Mouse (Mus musculus): ENCODE results near the gene Cfap299.

Gene Cfap299

GRCm38 (mm10) chr5:98376799-98377090, 47.6 kb downstream of the Cfap299 start:
- DNase-seq (ENCODE audit: low spot score in 2 of 2), result no peak

DNA sequence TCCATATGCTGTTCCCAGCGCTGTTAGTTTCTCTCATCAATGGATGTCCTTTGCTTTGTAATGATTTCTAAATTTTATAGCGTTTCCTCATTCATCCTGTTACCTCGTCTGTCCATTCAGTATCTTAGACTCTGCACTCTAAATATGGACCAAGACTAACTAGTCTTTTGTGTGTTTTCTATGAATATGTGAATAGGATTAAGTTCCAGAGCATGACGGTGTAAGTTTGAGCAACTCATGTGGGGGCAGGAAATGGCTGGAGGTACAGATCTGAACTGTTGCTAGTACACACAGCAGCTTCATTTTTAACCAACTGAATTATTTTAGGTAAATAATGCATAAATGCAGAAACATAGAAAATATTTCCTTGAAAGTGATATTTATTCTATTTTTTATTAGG, 51.3 kb downstream of the Cfap299 start:
- DNase-seq (ENCODE audit: low spot score in 2 of 2), result no peak

- DNase-seq (ENCODE audit: low spot score in 2 of 2), result no peak
These were observed 58.0 kb downstream of the Cfap299 start for GRCm38 (mm10) chr5:98387054-98387453.

- peak; percentile 7 to 11 for DNase-seq (ENCODE audit: low spot score in 2 of 2)
These were observed 73.1 kb downstream of the Cfap299 start for GRCm38 (mm10) chr5:98402165-98402564.

DNA sequence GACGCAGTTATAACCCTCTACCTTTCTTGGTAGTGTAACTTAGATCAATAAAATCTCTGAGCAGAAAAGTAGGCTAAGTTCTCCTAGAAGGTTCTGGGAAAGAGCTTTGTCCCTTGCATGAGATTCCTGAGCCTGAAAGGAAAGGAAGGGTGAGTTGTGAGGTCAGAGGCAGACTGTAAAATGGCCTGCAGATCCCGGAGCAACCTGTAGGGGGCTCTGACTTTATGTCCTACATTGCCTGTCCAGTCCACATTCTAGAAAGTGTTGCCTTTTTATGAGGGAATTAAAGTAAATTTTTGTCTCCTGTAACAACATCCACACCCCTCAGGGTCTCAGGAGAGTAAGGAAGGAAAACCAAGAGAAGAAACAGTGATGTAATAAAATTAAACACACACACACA, 81.0 kb downstream of the Cfap299 start:
- no peak for DNase-seq (ENCODE audit: low spot score in 2 of 2)

- no peak for DNase-seq (ENCODE audit: low spot score in 2 of 2)
These were observed 87.5 kb downstream of the Cfap299 start for GRCm38 (mm10) chr5:98416385-98417145.

DNA sequence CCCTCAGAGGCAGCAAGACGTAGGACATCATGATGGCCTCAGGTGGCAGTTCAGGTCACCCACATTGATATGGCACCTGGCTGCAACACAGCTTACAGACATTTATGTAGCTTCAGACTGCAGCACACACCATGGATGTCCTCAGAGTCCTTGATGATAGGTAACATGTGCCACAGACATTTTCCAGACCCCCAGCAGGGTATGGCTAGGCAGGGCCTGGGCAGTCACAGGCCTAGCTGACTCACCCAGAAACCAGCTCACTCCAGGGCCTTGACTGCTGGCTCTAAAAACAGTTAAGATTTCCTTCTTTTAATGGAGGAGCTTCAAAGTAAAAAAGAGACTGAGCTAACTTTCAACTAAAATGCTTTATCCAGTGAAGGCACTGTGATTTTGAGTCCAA, 95.9 kb downstream of the Cfap299 start:
- DNase-seq (ENCODE audit: low spot score in 2 of 2), result no peak

GRCm38 (mm10) chr5:98426112-98426511, 97.0 kb downstream of the Cfap299 start:
- DNase-seq (ENCODE audit: low spot score in 2 of 2), result no peak

- no peak for DNase-seq (ENCODE audit: low spot score in 2 of 2)
These were observed 101.0 kb downstream of the Cfap299 start for GRCm38 (mm10) chr5:98430060-98430459.

DNA sequence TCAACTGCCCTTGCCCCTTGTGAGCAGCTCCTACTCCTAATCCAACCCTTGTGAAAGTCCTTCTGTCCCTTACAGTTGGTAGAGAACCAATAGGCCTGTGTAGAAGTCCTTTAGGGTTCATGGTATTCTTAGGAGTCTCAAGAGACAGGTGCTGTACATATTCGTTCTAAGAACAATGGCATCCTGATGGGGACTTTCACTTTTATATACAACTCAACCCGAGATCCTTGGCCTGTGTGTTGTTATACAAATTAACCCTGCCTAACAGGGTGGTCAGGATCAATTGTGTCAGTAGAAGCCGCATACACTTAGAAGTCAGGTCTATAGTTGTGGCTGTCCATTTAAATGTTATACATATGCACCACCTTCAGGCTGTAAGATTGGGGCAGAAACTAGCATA, 109.6 kb downstream of the Cfap299 start:
- no peak for DNase-seq (ENCODE audit: low spot score in 2 of 2)

DNA sequence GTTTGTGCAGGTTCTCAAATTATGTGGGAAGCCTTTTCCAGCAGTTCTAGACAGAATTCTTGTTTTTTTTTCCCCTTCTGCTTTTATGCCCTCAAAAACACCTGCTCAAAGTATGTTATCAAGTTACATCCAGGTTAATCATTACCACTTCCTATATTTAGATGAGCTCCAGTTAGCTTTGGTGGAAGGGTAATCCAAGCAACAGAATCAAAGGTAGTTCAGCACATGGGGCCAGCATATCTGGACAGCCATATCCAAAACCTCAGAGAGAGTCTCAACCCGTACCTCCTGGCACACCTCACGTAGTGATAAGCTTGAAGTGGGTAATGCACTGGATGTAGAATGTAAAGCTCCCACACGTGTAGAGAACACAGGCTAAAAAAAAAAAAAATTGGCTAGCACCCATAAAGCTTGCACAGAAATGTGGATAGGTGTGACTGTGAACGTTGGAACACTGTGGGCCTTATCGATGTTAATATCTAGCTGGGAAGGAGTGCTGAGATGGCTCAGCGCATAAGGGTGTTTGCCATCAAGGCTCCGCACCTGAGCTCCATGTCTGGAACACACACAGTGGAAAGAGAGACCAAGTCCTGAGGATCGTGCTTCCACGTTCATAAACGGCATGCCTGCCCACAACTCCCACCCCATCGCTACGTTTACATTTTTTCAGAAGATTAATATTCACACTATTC, 117.8 kb downstream of the Cfap299 start:
- DNase-seq (ENCODE audit: low spot score in 2 of 2), result no peak

GRCm38 (mm10) chr5:98449873-98450272, 120.8 kb downstream of the Cfap299 start:
- no peak for DNase-seq (ENCODE audit: low spot score in 2 of 2)

GRCm38 (mm10) chr5:98466882-98467535, 137.9 kb downstream of the Cfap299 start:
- DNase-seq (ENCODE audit: low spot score in 2 of 2), result no peak

DNA sequence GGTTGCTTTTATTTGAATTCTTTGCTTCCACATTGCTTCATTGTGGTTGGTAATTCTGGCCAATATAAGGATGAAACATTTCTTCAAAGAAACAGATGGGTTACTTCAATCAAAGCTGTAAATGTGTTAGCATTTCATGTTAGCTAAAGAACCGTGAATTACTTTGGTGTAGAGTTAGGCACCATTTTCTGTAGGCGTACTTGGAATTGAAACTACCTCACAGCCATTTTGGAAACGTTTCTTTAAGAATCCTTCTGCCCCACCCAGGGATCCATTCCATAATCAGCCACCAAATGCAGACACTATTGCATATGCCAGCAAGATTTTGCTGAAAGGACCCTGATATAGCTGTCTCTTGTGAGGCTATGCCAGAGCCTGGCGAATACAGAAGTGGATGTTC, 140.9 kb downstream of the Cfap299 start:
- no peak for DNase-seq (ENCODE audit: low spot score in 2 of 2)

DNA sequence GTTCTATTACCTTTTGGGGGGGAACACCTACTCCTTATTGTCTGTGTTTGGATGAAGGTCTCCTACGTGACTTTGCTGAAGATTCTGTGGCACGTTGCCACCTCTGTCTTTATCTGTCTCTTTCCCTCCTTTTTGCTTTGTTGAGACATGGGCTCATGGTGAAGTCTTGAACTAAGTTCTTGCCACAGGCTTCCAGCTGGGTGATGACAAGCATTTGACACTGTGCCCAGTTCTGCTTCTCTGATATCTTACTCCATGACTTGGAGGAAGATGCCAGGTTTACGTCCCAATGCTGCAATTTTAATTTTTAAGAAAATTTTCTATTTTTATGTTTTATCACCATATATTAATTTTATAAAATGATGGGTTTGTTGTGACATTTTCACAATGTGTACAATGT, 147.4 kb downstream of the Cfap299 start:
- no peak for DNase-seq (ENCODE audit: low spot score in 2 of 2)

- peak in 1 of 2 experiments; percentile 7 for DNase-seq (ENCODE audit: low spot score in 2 of 2)
These were observed 148.2 kb downstream of the Cfap299 start for GRCm38 (mm10) chr5:98477261-98477660.

DNA sequence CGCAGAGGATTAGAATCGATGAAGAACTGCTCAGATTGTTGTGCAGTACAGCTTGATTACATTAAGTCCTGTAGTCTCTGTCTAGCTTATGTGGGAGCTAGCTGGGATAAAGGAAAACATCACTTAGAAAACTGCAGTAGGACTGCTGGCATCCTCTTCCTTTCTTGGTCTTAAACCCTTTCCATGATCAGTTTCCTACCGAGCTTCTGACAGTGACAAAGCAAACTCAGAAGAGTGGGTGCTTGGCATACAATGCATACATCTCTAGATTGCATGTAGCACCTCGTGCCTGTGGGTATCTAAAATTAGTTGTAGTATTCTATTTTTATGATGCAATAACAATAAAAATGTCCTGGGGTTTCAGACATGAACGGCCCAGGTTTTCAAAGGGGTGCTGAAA, 154.4 kb downstream of the Cfap299 start:
- no peak for DNase-seq (ENCODE audit: low spot score in 2 of 2)

DNA sequence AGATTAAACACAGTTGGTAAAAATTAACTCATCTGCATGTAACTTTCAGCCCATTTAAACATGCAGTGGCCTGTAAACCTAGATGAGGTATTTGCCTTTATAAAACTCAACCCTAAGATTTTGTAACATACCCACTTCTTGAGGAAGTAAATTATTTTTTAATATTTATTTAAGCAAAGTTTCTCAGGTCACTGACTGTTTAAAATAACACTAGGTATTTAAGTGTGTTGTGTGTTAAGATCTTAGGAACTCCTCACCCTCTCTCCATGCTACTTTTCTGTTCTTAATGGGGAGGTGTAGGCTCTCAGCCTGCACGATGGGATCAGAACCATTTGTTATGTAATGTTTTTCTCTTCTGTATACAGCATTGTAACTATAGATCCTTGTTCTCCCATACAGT, 156.1 kb downstream of the Cfap299 start:
- no peak for DNase-seq (ENCODE audit: low spot score in 2 of 2)

DNA sequence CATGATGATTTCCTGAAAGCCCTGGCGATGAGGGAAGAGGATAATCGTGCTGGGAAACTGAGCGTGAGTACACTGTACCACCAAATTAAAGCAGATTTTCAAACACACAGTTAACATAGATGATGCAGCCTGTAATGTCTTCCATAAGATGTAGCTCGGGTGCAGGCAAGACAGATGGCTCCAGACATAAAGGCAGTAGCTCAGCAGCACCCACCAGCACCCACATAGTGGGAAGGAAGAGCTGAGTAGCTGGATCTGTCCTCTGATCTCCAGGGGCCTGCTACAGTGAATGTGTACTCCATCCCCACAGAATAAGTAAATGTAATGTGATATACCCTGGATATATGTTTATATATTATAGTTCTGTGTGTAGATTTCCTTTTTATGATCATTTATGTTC, 169.2 kb downstream of the Cfap299 start:
- DNase-seq (ENCODE audit: low spot score in 2 of 2), result peak in 1 of 2 experiments; percentile 4

DNA sequence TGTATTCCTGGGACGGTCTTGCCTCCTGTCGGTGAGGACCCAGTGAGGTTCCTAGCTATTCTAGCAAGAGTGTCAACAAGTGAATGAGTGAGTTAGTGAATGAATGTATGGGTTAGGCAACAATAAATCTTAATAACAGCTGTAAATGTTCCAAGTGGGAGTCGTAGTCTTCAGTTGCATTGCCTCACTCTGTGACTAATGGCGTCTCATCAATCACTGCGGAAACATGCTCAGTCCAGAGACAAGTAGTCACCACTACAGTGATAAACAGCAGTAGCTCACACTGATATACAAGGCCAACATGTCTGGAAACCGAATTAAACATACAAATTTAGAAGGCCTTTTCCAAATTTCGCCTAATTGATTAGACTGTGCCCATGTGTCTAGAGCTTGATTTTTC, 187.1 kb downstream of the Cfap299 start:
- no peak for DNase-seq (ENCODE audit: low spot score in 2 of 2)

DNA sequence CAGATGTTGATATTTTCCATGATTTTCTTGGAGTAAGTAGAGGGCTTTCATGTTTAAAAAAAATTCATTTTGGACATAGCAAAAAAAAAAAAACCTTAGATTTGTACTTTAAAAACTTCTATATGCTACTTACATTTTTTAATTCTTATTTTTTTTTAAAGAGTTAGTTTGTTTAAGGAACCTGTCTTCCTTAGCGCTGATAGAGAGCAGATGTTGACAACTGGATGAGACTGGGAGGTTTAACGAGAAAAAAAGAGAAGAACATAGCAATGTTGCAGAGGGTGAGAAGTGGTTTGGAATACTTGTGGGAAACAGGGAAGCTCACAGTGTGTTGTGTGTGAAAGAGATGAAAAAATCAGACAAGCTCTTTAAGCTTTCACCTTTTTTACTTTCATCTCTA, 191.0 kb downstream of the Cfap299 start:
- no peak for DNase-seq (ENCODE audit: low spot score in 2 of 2)

DNA sequence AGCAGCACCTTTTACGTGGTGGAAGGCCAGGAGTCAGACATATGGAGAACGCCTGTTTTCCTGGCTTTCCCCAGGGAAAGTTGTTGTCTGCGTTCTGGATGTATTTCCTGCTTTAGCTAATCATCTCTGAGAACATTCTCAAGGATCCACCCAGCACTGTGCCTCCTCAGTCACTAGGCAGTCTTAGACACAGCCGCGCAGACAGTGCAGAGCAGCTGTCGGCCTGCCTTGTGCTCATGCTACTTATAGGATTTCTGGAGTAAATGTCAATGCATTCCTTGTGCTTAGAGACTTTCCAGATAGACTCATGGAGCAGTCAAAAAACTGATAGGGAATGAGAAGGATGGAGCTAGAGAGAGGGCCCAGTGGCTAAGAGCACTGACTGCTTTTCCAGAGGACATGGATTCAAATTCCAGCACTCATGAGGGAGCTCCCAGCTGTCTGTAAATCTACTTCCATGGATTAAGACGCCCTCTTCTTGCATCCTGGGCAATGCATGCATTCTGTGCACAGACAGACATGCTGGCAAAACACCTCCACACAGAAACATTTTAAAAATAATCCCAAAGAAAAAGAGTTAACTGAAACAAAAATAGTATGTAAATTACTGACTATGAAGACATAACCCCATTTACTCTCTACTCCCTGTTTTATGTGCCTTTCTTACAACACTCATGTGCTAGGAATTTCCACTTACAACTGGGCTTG, 193.3 kb downstream of the Cfap299 start:
- peak; percentile 6 to 8 for DNase-seq (ENCODE audit: low spot score in 2 of 2)

Measured in right cerebral cortex, adult 2 months (tissue).